9 mouse cellular contexts compared by ENCODE assay signal in the genomic region with DNA sequence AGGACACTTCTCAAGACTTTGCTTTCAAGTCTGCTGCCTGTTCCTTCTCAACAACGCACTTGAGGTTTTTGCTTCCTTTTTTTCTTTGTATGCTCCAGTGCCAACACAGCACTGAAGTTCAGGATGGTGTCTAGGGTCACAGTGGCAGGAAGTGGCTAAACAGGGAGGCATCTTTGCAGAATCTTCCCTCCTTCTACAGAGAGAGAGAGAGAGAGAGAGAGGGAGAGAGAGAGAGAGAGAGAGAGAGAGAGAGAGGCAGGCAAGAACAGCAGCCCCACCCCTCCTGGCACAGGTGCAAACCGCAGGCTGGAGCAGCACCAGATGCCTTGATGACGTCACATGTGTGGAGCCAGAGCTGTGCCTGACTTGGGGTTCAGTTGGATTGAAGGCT.
DNase-seq lines count a peak whose midpoint lies in the region; ATAC-seq lines count a peak whose summit lies in the region.
"Had no signal": no experiment of that assay in that cellular context is flagged by ENCODE, and none has a peak within 500 bp of the region (broad histone marks: within the 10 kb centered on the region; RNA-seq: fewer than 3 reads in every experiment).

No protein-coding gene starts in this region.

- DNase-seq in midbrain, embryonic 14.5 days = peak; percentile 28
- DNase-seq in kidney, adult 9 months = peak; percentile 94
- DNase-seq in skeletal muscle tissue, adult 2 months (ENCODE audit: low read depth, low spot score) = peak; percentile 86
- no peak for DNase-seq in cerebellum, adult 11-12 months

- H3K4me3 ChIP-seq in midbrain, embryonic 14.5 days (replicated peaks; ENCODE audit: low read depth, low read length) = no peak overlapping the region
- no peak overlapping the region for H3K4me3 ChIP-seq in midbrain, embryonic 15.5 days
- H3K4me3 ChIP-seq in brown adipose tissue, adult 24 weeks (ENCODE audit: insufficient read depth, low read depth, low read length) = no peak overlapping the region
- H3K4me3 ChIP-seq in heart, embryonic 11.5 days (ENCODE audit: low read depth, low read length) = no peak overlapping the region
- no peak overlapping the region for H3K4me3 ChIP-seq in liver, embryonic 12.5 days
- H3K4me3 ChIP-seq: midbrain, embryonic 12.5 days had no signal

- ATAC-seq in midbrain, embryonic 14.5 days (ENCODE audit: low FRiP score, low TSS enrichment) = no peak
- ATAC-seq in midbrain, embryonic 15.5 days (replicated peaks) = no peak
- no peak for ATAC-seq in heart, embryonic 11.5 days (replicated peaks; ENCODE audit: insufficient number of reproducible peaks, low FRiP score, low TSS enrichment)
- ATAC-seq in liver, embryonic 12.5 days = no peak

- 26% methylated on average over 3 of the region's 3 CpGs for WGBS in midbrain, embryonic 14.5 days
- WGBS in midbrain, embryonic 15.5 days = 21% methylated on average over 3 of the region's 3 CpGs
- WGBS in heart, embryonic 11.5 days (ENCODE audit: insufficient replicate concordance) = 29% methylated on average over 3 of the region's 3 CpGs
- 10% methylated on average over 3 of the region's 3 CpGs for WGBS in liver, embryonic 12.5 days (ENCODE audit: insufficient replicate concordance)

- no peaks in the 10 kb centered on the region for H3K9me3 ChIP-seq in midbrain, embryonic 14.5 days (ENCODE audit: control insufficient read depth, low read length)
- H3K9me3 ChIP-seq in midbrain, embryonic 15.5 days = no peaks in the 10 kb centered on the region
- no peaks in the 10 kb centered on the region for H3K9me3 ChIP-seq in heart, embryonic 11.5 days (replicated peaks; ENCODE audit: control insufficient read depth, low read length)
- 0 out of 2 replicates have a peak, but pooled peaks cover 4% of the 10 kb centered on the region for H3K9me3 ChIP-seq in liver, embryonic 12.5 days (replicated peaks)

- no peaks in the 10 kb centered on the region for H3K4me1 ChIP-seq in midbrain, embryonic 14.5 days (ENCODE audit: control insufficient read depth, insufficient read depth, low read length)
- 0 out of 2 replicates have a peak, but pooled peaks cover 5% of the 10 kb centered on the region for H3K4me1 ChIP-seq in midbrain, embryonic 15.5 days
- H3K4me1 ChIP-seq in brown adipose tissue, adult 24 weeks (ENCODE audit: control insufficient read depth, insufficient read depth, insufficient read length, low read length) = peaks cover 6% of the 10 kb centered on the region; the same call in 1 of the 2 replicates
- peaks cover 34% of the 10 kb centered on the region for H3K4me1 ChIP-seq in heart, embryonic 11.5 days (ENCODE audit: control insufficient read depth, insufficient read depth, low read length)
- H3K4me1 ChIP-seq in liver, embryonic 12.5 days = peaks cover 46% of the 10 kb centered on the region

- H3K27ac ChIP-seq in midbrain, embryonic 14.5 days (replicated peaks; ENCODE audit: low read depth, low read length) = no peak overlapping the region
- no peak overlapping the region for H3K27ac ChIP-seq in midbrain, embryonic 15.5 days
- H3K27ac ChIP-seq in brown adipose tissue, adult 24 weeks (replicated peaks; ENCODE audit: low read depth, low read length) = peak overlapping the region; percentile 81; the same call in 1 of the 2 replicates
- no peak overlapping the region for H3K27ac ChIP-seq in heart, embryonic 11.5 days (ENCODE audit: low read depth, low read length)
- H3K27ac ChIP-seq in liver, embryonic 12.5 days = 0 out of 2 replicates have a peak overlapping the region, but pooled peaks have one; percentile 13
- H3K27ac ChIP-seq: midbrain, embryonic 12.5 days had no signal

- H3K36me3 ChIP-seq in midbrain, embryonic 14.5 days (ENCODE audit: control insufficient read depth, insufficient read depth, low read length) = no peaks in the 10 kb centered on the region
- H3K36me3 ChIP-seq in midbrain, embryonic 15.5 days (replicated peaks) = no peaks in the 10 kb centered on the region
- H3K36me3 ChIP-seq in heart, embryonic 11.5 days (ENCODE audit: control insufficient read depth, insufficient read depth, low read length) = no peaks in the 10 kb centered on the region
- no peaks in the 10 kb centered on the region for H3K36me3 ChIP-seq in liver, embryonic 12.5 days
- H3K36me3 ChIP-seq: midbrain, embryonic 12.5 days had no signal

- H3K4me2 ChIP-seq in midbrain, embryonic 14.5 days (ENCODE audit: low read length) = no peak overlapping the region
- no peak overlapping the region for H3K4me2 ChIP-seq in midbrain, embryonic 15.5 days
- no peak overlapping the region for H3K4me2 ChIP-seq in heart, embryonic 11.5 days
- H3K4me2 ChIP-seq in liver, embryonic 12.5 days = 0 out of 2 replicates have a peak overlapping the region, but pooled peaks have one; percentile 13
- H3K4me2 ChIP-seq: midbrain, embryonic 12.5 days had no signal

- H3K27me3 ChIP-seq in midbrain, embryonic 14.5 days (ENCODE audit: control insufficient read depth, insufficient read depth, low read length) = no peaks in the 10 kb centered on the region
- H3K27me3 ChIP-seq in midbrain, embryonic 15.5 days (replicated peaks) = 0 out of 2 replicates have a peak, but pooled peaks cover 5% of the 10 kb centered on the region
- H3K27me3 ChIP-seq in heart, embryonic 11.5 days (ENCODE audit: control insufficient read depth, insufficient read depth, low read length) = no peaks in the 10 kb centered on the region
- no peaks in the 10 kb centered on the region for H3K27me3 ChIP-seq in liver, embryonic 12.5 days (replicated peaks)

- H3K9ac ChIP-seq in midbrain, embryonic 14.5 days (replicated peaks; ENCODE audit: low read length) = no peak overlapping the region
- no peak overlapping the region for H3K9ac ChIP-seq in midbrain, embryonic 15.5 days
- H3K9ac ChIP-seq in heart, embryonic 11.5 days (ENCODE audit: low read depth, low read length) = peak overlapping the region; percentile 31; the same call in 1 of the 2 replicates
- H3K9ac ChIP-seq in liver, embryonic 12.5 days = no peak overlapping the region
- H3K9ac ChIP-seq: midbrain, embryonic 12.5 days had no signal

Comparison
In these comparisons a context has a peak if more than half of its experiments do, and no peak if none do; other contexts are left out.
1. H3K27ac ChIP-seq: peak in brown adipose tissue, adult 24 weeks (single experiment) and liver, embryonic 12.5 days (single experiment); none in midbrain, embryonic 14.5 days (single experiment), midbrain, embryonic 15.5 days (single experiment) and heart, embryonic 11.5 days (single experiment).